Mouse (Mus musculus) kidney, adult 2 months (tissue): ENCODE measurements around the gene Snx18.

Experiments used
- CTCF ChIP-seq: fragments of 200-500 bp; conservative IDR thresholded peaks from 2 replicates; pipeline ENCODE4 v1.5.1; 2011; ENCODE audit warnings: low read depth, mild to moderate bottlenecking, control low read depth, low read length, moderate library complexity, mixed read lengths; ENCODE audit not compliant: insufficient read depth, insufficient read length
- POLR2A ChIP-seq: fragments of 200-500 bp; IDR thresholded peaks from one replicate; pipeline ENCODE4 v1.6.1; 2011; ENCODE audit warnings: low read depth, low read length, control low read depth

DNA sequence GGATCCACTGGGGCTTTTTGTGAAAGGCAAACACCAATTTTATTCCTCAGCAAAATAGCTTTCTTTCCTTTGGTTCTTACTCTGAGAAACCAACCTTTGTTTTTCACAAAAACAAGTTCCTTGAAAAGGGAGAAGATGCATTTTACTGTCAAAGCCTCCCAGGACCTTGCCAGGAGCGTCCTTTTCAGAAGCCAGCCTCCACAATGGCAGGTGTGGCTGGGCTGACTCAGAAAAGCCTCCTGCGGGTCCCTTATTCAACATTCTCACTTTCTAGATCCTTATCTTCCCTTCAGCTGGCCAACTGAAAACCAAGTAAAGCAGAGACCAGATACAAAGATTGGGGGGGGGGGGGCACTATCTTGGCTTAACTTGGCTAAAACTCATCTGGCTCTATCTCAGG, 48.8 kb downstream of the Snx18 start:
- TF ChIP-seq POLR2A (no peak), CTCF (no peak)
